Mouse (Mus musculus): ENCODE results near the gene Gm10135. TPM values are rescaled to one million over a fixed set of nuclear protein-coding genes. Genes with fewer than 3 reads are reported as not detected.
A peak's percentile ranks its signal among the peaks of the same experiment; 100 is the strongest.

Gene Gm10135
- total and polyA plus RNA-seq, 3 experiments: not detected

GRCm38 (mm10) chr5:72972435-72972834 is 2.1 kb downstream of the Gm10135 start:
- no peak overlapping the region for H3K4me3 ChIP-seq (replicated peaks in 1 of 3; ENCODE audit: low read depth in 2 of 3, low read length in 2 of 3, poor library complexity in 1 of 3)
- H3K4me2 ChIP-seq (ENCODE audit: insufficient read depth, low read depth, poor library complexity, severe bottlenecking): no peak overlapping the region
- H3K27ac ChIP-seq (ENCODE audit: insufficient read depth, low read depth): no peak overlapping the region
- no peaks in the 10 kb centered on the region for H3K79me2 ChIP-seq (replicated peaks; ENCODE audit: control insufficient read depth, extremely low read depth, insufficient read depth, poor library complexity, severe bottlenecking)
- H3K4me1 ChIP-seq (ENCODE audit: control insufficient read depth in 1 of 2, insufficient read depth in 2 of 2): no peaks in the 10 kb centered on the region
- in situ Hi-C loops (cut with MboI; ENCODE audit: low pct_ligation_motif_present, low pct_unique_long_range_greater_than_20kb, low sequenced_read_pairs) (no loop called here), dilution Hi-C loops (cut with MboI; ENCODE audit: extremely low pct_ligation_motif_present, extremely low pct_unique_long_range_greater_than_20kb, low sequenced_read_pairs) (no loop called here)
- DNase-seq (ENCODE audit: extremely low read depth): no peak
- no peaks in the 10 kb centered on the region for H3K9me3 ChIP-seq (replicated peaks; ENCODE audit: low read length)
- H3K27me3 ChIP-seq (replicated peaks): no peaks in the 10 kb centered on the region
- no peak overlapping the region for H3K9ac ChIP-seq (ENCODE audit: insufficient read depth, low read depth)
- no peak for TF ChIP-seq NRF1 (IDR thresholded peaks at IDR 0.05; ENCODE audit: low read depth, low read length)
- no peak for TF ChIP-seq MAFK (IDR thresholded peaks at IDR 0.05; ENCODE audit: insufficient replicate concordance, low read length)
- no peak for TF ChIP-seq MYC (IDR thresholded peaks at IDR 0.05; ENCODE audit: low read depth, low read length)
- TF ChIP-seq USF1 (IDR thresholded peaks at IDR 0.05; ENCODE audit: low read depth, low read length): no peak
- TF ChIP-seq POLR2A (IDR thresholded peaks at IDR 0.05; ENCODE audit: low read depth, low read length): no peak
- no peak for TF ChIP-seq TBP (conservative IDR thresholded peaks at IDR 0.05; ENCODE audit: low read depth, low read length)
- no peak for TF ChIP-seq JUND (conservative IDR thresholded peaks at IDR 0.05; ENCODE audit: low read depth, low read length)
- TF ChIP-seq EP300 (IDR thresholded peaks at IDR 0.05; ENCODE audit: low read length): no peak
- no peak for TF ChIP-seq MEF2A (IDR thresholded peaks at IDR 0.05; ENCODE audit: borderline replicate concordance, low read depth, low read length)
- H3K36me3 ChIP-seq (replicated peaks in 1 of 2; ENCODE audit: control insufficient read depth in 1 of 2, insufficient read depth in 1 of 2, low read length in 1 of 2): peaks cover 3 to 65% of the 10 kb centered on the region in 2 experiments

GRCm38 (mm10) chr5:72965706-72966105 is 8.8 kb downstream of the Gm10135 start:
- in situ Hi-C loops (cut with MboI; ENCODE audit: low pct_ligation_motif_present, low pct_unique_long_range_greater_than_20kb, low sequenced_read_pairs): no loop called here
- H3K79me2 ChIP-seq (replicated peaks; ENCODE audit: control insufficient read depth, extremely low read depth, insufficient read depth, poor library complexity, severe bottlenecking): no peaks in the 10 kb centered on the region
- no peaks in the 10 kb centered on the region for H3K4me1 ChIP-seq (ENCODE audit: control insufficient read depth in 1 of 2, insufficient read depth in 2 of 2)
- TF ChIP-seq POLR2A (IDR thresholded peaks at IDR 0.05; ENCODE audit: low read depth, low read length) (no peak), USF2 (conservative IDR thresholded peaks at IDR 0.05; ENCODE audit: low read depth, low read length) (no peak)
- no peak overlapping the region for H3K27ac ChIP-seq (ENCODE audit: insufficient read depth, low read depth)
- DNase-seq (ENCODE audit: extremely low read depth): no peak
- dilution Hi-C loops (cut with MboI; ENCODE audit: extremely low pct_ligation_motif_present, extremely low pct_unique_long_range_greater_than_20kb, low sequenced_read_pairs): no loop called here
- H3K4me3 ChIP-seq (replicated peaks in 1 of 3; ENCODE audit: low read depth in 2 of 3, low read length in 2 of 3, poor library complexity in 1 of 3): no peak overlapping the region
- H3K4me2 ChIP-seq (ENCODE audit: insufficient read depth, low read depth, poor library complexity, severe bottlenecking): no peak overlapping the region
- H3K9me3 ChIP-seq (replicated peaks; ENCODE audit: low read length): no peaks in the 10 kb centered on the region
- no peaks in the 10 kb centered on the region for H3K27me3 ChIP-seq (replicated peaks)
- H3K9ac ChIP-seq (ENCODE audit: insufficient read depth, low read depth): no peak overlapping the region
- H3K36me3 ChIP-seq (replicated peaks in 1 of 2; ENCODE audit: control insufficient read depth in 1 of 2, insufficient read depth in 1 of 2, low read length in 1 of 2): peaks cover 3 to 30% of the 10 kb centered on the region in 2 experiments

GRCm38 (mm10) chr5:72960096-72960495 is 14.4 kb downstream of the Gm10135 start:
- in situ Hi-C loops (cut with MboI; ENCODE audit: low pct_ligation_motif_present, low pct_unique_long_range_greater_than_20kb, low sequenced_read_pairs) (no loop called here), dilution Hi-C loops (cut with MboI; ENCODE audit: extremely low pct_ligation_motif_present, extremely low pct_unique_long_range_greater_than_20kb, low sequenced_read_pairs) (no loop called here)
- H3K27me3 ChIP-seq (replicated peaks): no peaks in the 10 kb centered on the region
- TF ChIP-seq CTCF (conservative IDR thresholded peaks at IDR 0.05 in 1 of 2, IDR thresholded peaks at IDR 0.05 in 1 of 2; ENCODE audit: low read depth in 2 of 2, low read length in 2 of 2): peak in 1 of 2 experiments; percentile 32; a peak in 1 of 4 replicates
- TF ChIP-seq BHLHE40 (IDR thresholded peaks at IDR 0.05; ENCODE audit: low read depth, low read length): no peak
- no peak for DNase-seq (ENCODE audit: extremely low read depth)
- peaks cover 6 to 31% of the 10 kb centered on the region in 2 experiments for H3K36me3 ChIP-seq (replicated peaks in 1 of 2; ENCODE audit: control insufficient read depth in 1 of 2, insufficient read depth in 1 of 2, low read length in 1 of 2)
- H3K4me1 ChIP-seq (ENCODE audit: control insufficient read depth in 1 of 2, insufficient read depth in 2 of 2): no peaks in the 10 kb centered on the region
- H3K9me3 ChIP-seq (replicated peaks; ENCODE audit: low read length): no peaks in the 10 kb centered on the region
- H3K4me3 ChIP-seq (replicated peaks in 1 of 3; ENCODE audit: low read depth in 2 of 3, low read length in 2 of 3, poor library complexity in 1 of 3): no peak overlapping the region
- H3K27ac ChIP-seq (ENCODE audit: insufficient read depth, low read depth): no peak overlapping the region
- no peak overlapping the region for H3K9ac ChIP-seq (ENCODE audit: insufficient read depth, low read depth)
- no peak overlapping the region for H3K4me2 ChIP-seq (ENCODE audit: insufficient read depth, low read depth, poor library complexity, severe bottlenecking)
- no peaks in the 10 kb centered on the region for H3K79me2 ChIP-seq (replicated peaks; ENCODE audit: control insufficient read depth, extremely low read depth, insufficient read depth, poor library complexity, severe bottlenecking)
